Mouse (Mus musculus) E14TG2a.4 (cell line): ENCODE data around the gene Mogs.

ENCODE experiments used
- CTCF ChIP-seq: conservative IDR thresholded peaks from 2 replicates; pipeline ENCODE4 v1.5.1; 2014; ENCODE audit warnings: low read length
- NANOG ChIP-seq: IDR thresholded peaks from 2 replicates; pipeline ENCODE4 v1.6.1; 2014; ENCODE audit warnings: borderline replicate concordance, low read length, mixed read lengths

GRCm38 (mm10) chr6:83138056-83138455 lies 22.8 kb downstream of the Mogs start:
- TF ChIP-seq CTCF (no peak), NANOG (no peak)
